Mouse (Mus musculus) MEL (cell line): ENCODE measurements around the gene Pheta2. TPM values are rescaled to one million over a fixed set of nuclear protein-coding genes. Genes with fewer than 3 reads are reported as not detected.

Experiments used
- DNase-seq: peaks from one replicate; pipeline ENCODE4 v3.0.0; 2011; ENCODE audit warnings: low read depth, low spot score
- H3K27ac ChIP-seq: 2 replicates; pipeline ENCODE4 v1.5.1; 2012; ENCODE audit warnings: low read depth, mild to moderate bottlenecking, control low read depth, low read length, moderate library complexity; ENCODE audit not compliant: control insufficient read depth
- H3K27me3 ChIP-seq, 2 experiments: fragments of 150-350 bp in 1 of 2; sonication (generic) in 1 of 2; 2 replicates each; pipeline ENCODE4 v1.6.1; 2012; ENCODE audit warnings: low read length in 2 of 2, mild to moderate bottlenecking in 2 of 2, improper control_type of control experiment in 1 of 2, moderate library complexity in 1 of 2; ENCODE audit not compliant: insufficient read depth in 2 of 2, control insufficient read depth in 1 of 2
- H3K36me3 ChIP-seq, 2 experiments: 2 replicates each; pipeline ENCODE4 v1.6.1; 2012 to 2014; ENCODE audit warnings: low read length in 2 of 2, improper control_type of control experiment in 1 of 2, inconsistent platforms in 1 of 2, mild to moderate bottlenecking in 1 of 2; ENCODE audit not compliant: insufficient read depth in 2 of 2, control insufficient read depth in 1 of 2
- H3K4me1 ChIP-seq, 2 experiments: fragments of 150-350 bp in 1 of 2; sonication (generic) in 1 of 2; 2 replicates each; pipeline ENCODE4 v1.6.1; 2012; ENCODE audit warnings: low read length in 2 of 2, improper control_type of control experiment in 1 of 2, mild to moderate bottlenecking in 1 of 2; ENCODE audit not compliant: insufficient read depth in 2 of 2, control insufficient read depth in 1 of 2
- H3K4me3 ChIP-seq, 2 experiments: fragments of 150-350 bp in 1 of 2; sonication (generic) in 1 of 2; 2 replicates each; pipeline ENCODE4 v1.5.1; 2012; ENCODE audit warnings: low read depth in 2 of 2, low read length in 2 of 2, mild to moderate bottlenecking in 2 of 2, moderate library complexity in 2 of 2, control low read depth in 1 of 2, improper control_type of control experiment in 1 of 2; ENCODE audit not compliant: control insufficient read depth in 1 of 2, insufficient read depth in 1 of 2
- H3K79me2 ChIP-seq: 2 replicates; pipeline ENCODE4 v1.6.1; 2012; ENCODE audit warnings: mild to moderate bottlenecking, low read length, moderate library complexity; ENCODE audit not compliant: control insufficient read depth, poor library complexity, insufficient read depth
- H3K9ac ChIP-seq: 2 replicates; pipeline ENCODE4 v1.6.1; 2012; ENCODE audit warnings: low read depth, mild to moderate bottlenecking, control low read depth, low read length, moderate library complexity; ENCODE audit not compliant: control insufficient read depth, poor library complexity, severe bottlenecking
- H3K9me3 ChIP-seq: fragments of 150-350 bp; sonication (generic); replicated peaks from 2 replicates; pipeline ENCODE4 v1.6.1; 2012; ENCODE audit warnings: mild to moderate bottlenecking, low read length, improper control_type of control experiment, moderate library complexity; ENCODE audit not compliant: insufficient read depth
- CHD1 ChIP-seq: IDR thresholded peaks from 2 replicates; pipeline ENCODE4 v1.6.1; 2012; ENCODE audit warnings: low read depth, mild to moderate bottlenecking, inconsistent platforms, low read length, improper control_type of control experiment
- CTCF ChIP-seq, 3 experiments: IDR thresholded peaks in 2 of 3; conservative IDR thresholded peaks in 1 of 3; 2 replicates each; pipeline ENCODE4 v1.5.1; 2011 to 2012; ENCODE audit warnings: low read length in 3 of 3, low read depth in 2 of 3, mild to moderate bottlenecking in 2 of 3, improper control_type of control experiment in 1 of 3, inconsistent platforms in 1 of 3, mixed read lengths in 1 of 3, moderate library complexity in 1 of 3; ENCODE audit not compliant: control insufficient read depth in 1 of 3, insufficient read depth in 1 of 3, poor library complexity in 1 of 3, severe bottlenecking in 1 of 3
- E2F4 ChIP-seq: IDR thresholded peaks from 2 replicates; pipeline ENCODE4 v1.6.1; 2011; ENCODE audit warnings: low read depth, low read length, improper control_type of control experiment, borderline replicate concordance
- MAX ChIP-seq: IDR thresholded peaks from 2 replicates; pipeline ENCODE4 v1.6.1; 2011; ENCODE audit warnings: low read length, improper control_type of control experiment
- MEF2A ChIP-seq: IDR thresholded peaks from 2 replicates; pipeline ENCODE4 v1.6.1; 2014; ENCODE audit warnings: low read depth, mild to moderate bottlenecking, inconsistent platforms, low read length, improper control_type of control experiment; ENCODE audit not compliant: poor library complexity, insufficient replicate concordance, severe bottlenecking; ENCODE audit errors: extremely low read depth
- MYC ChIP-seq: IDR thresholded peaks from 2 replicates; pipeline ENCODE4 v1.6.1; 2011; ENCODE audit warnings: low read depth, mild to moderate bottlenecking, low read length, improper control_type of control experiment, moderate library complexity
- POLR2A ChIP-seq, 2 experiments: IDR thresholded peaks; 2 replicates each; pipeline ENCODE4 v1.6.1; 2011 to 2012; ENCODE audit warnings: low read length in 2 of 2, mild to moderate bottlenecking in 2 of 2, control low read depth in 1 of 2, improper control_type of control experiment in 1 of 2, low read depth in 1 of 2, moderate library complexity in 1 of 2; ENCODE audit not compliant: control insufficient read depth in 1 of 2, insufficient read depth in 1 of 2, poor library complexity in 1 of 2
- POLR2AphosphoS2 ChIP-seq: IDR thresholded peaks from 2 replicates; pipeline ENCODE4 v1.6.1; 2011; ENCODE audit warnings: low read length, improper control_type of control experiment
- TBP ChIP-seq: IDR thresholded peaks from 2 replicates; pipeline ENCODE4 v1.8.0; 2011; ENCODE audit warnings: low read depth, low read length, improper control_type of control experiment
- ZC3H11A ChIP-seq: IDR thresholded peaks from 2 replicates; pipeline ENCODE4 v1.6.1; 2012; ENCODE audit warnings: low read depth, mild to moderate bottlenecking, inconsistent platforms, low read length, improper control_type of control experiment
- ZKSCAN1 ChIP-seq: IDR thresholded peaks from 2 replicates; pipeline ENCODE4 v1.6.1; 2012; ENCODE audit warnings: low read depth, mild to moderate bottlenecking, inconsistent platforms, low read length, improper control_type of control experiment, moderate library complexity
- polyA plus RNA-seq, 2 experiments: library from polyadenylated mRNA; stranded (reverse) in 1 of 2; unstranded in 1 of 2; fragments of >175 nt in 1 of 2; fragments of >200 nt in 1 of 2; gene quantifications; 2 replicates each; pipeline versions ENCODE4 v1.2.1 to v1.2.4; 2012; ENCODE audit warnings: low replicate concordance in 2 of 2, low read depth in 1 of 2; ENCODE audit not compliant: insufficient read length in 2 of 2, insufficient read depth in 1 of 2, missing spikeins in 1 of 2
- total RNA-seq: library from RNA; depleted of rRNA; stranded (reverse); fragments of 300-350 nt; gene quantifications from 2 replicates; pipeline ENCODE4 v1.2.3, GENCODE M21; 2012

Gene Pheta2
- total and polyA plus RNA-seq, 3 experiments, result 34.9 to 39.3 TPM; not detected in 1

DNA sequence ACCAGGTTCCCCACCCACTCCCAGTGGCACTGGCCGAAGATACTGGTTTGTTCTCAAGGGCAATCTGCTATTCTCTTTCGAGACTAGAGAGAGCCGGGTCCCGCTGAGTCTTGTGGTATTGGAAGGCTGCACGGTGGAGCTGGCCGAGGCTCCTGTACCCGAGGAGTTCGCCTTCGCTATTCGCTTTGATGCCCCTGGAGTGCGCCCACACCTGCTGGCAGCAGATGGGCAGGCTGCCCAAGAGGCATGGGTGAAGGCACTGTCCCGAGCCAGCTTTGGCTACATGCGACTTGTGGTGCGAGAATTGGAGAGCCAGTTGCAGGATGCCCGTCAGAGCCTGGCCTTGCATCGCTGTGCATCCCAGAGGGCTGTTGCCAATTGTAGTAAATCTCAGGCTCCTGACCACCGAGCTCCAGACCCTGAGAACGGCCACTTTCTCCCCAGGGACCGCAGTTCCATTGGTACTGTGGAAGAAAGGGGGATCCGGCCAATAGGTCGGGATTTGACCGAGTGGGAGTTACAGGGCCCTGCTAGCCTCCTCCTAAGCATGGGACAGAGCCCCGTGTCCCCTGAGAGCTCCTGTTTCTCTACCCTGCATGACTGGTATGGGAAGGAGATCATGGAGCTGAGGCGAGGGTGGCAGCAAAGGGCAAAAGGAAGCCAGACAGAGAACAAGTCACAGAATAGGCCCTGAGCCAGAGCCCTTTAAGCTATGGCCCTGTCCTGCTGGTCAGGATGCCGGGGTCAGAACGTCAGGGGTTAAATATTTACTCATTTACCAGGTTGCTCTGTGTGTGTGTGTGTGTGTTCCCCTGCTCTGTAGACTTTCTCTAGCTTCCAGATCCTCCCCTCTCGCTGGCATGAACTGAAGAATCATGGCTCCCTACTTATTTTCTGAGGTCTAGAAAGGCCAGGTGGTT is 4.9 kb downstream of the Pheta2 start:
- no peak for DNase-seq
- Histone ChIP-seq H3K36me3 (peaks cover 0 to 48% of the 10 kb centered on the region in 2 experiments; a peak in 2 of 4 replicates), H3K9ac (peak overlapping the region; percentile 13; the same call in 1 of the 2 replicates), H3K4me3 (no peak overlapping the region), H3K27me3 (no peaks in the 10 kb centered on the region), H3K79me2 (peaks cover 45% of the 10 kb centered on the region), H3K9me3 (no peaks in the 10 kb centered on the region), H3K27ac (peak overlapping the region; percentile 34), H3K4me1 (peaks cover 18 to 58% of the 10 kb centered on the region in 2 experiments)
- TF ChIP-seq POLR2A (IDR thresholded peaks at IDR 0.05; ENCODE audit: control insufficient read depth in 1 of 2, insufficient read depth in 1 of 2, low read depth in 1 of 2, low read length in 2 of 2, poor library complexity in 1 of 2) (peak in 1 of 2 experiments; percentile 8; a peak in 1 of 4 replicates), E2F4 (no peak)
- TF ChIP-seq, all 39 proteins: peak for 1

DNA sequence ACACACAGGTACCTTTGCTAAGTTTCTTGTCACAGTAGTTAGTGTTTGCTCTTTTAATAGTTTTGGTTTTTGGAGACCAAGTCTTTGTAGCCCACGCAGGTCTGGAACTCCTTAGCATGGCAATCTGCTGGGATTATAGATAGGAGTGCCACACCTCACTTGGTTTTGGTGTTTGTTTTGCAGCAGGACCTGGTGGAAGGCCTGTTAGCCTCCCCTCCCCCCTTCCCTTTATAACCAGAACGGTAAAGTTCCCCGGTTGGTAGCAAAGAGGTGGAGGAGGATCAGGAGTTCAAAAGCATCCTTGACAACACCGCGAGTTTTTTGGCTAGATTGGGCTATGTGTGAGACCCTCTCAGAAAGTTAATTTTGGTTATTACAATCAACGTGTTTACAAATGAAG is 6.2 kb downstream of the Pheta2 start:
- Histone ChIP-seq H3K79me2 (peaks cover 45% of the 10 kb centered on the region), H3K27me3 (no peaks in the 10 kb centered on the region), H3K27ac (peak overlapping the region; percentile 44), H3K4me1 (peaks cover 12 to 52% of the 10 kb centered on the region in 2 experiments; a peak in 3 of 4 replicates), H3K9me3 (no peaks in the 10 kb centered on the region), H3K9ac (no peak overlapping the region), H3K36me3 (peaks cover 0 to 47% of the 10 kb centered on the region in 2 experiments; a peak in 2 of 4 replicates), H3K4me3 (no peak overlapping the region)
- peak; percentile 18 for DNase-seq
- TF ChIP-seq MEF2A, result no peak
- no peak; a peak in 1 of 4 replicates for TF ChIP-seq POLR2A (IDR thresholded peaks at IDR 0.05; ENCODE audit: control insufficient read depth in 1 of 2, insufficient read depth in 1 of 2, low read depth in 1 of 2, low read length in 2 of 2, poor library complexity in 1 of 2)
- no peak for TF ChIP-seq ZKSCAN1
- TF ChIP-seq MAX, result no peak
- TF ChIP-seq ZC3H11A, result no peak
- no peak for TF ChIP-seq E2F4
- no peak for TF ChIP-seq POLR2AphosphoS2
- TF ChIP-seq MYC, result no peak
- no peak for TF ChIP-seq CHD1
- no peak for TF ChIP-seq TBP
- no peak for TF ChIP-seq CTCF (IDR thresholded peaks at IDR 0.05 in 2 of 3, conservative IDR thresholded peaks at IDR 0.05 in 1 of 3; ENCODE audit: control insufficient read depth in 1 of 3, insufficient read depth in 1 of 3, low read depth in 2 of 3, low read length in 3 of 3, poor library complexity in 1 of 3, severe bottlenecking in 1 of 3)
